Mouse (Mus musculus): ENCODE results near the gene Actrt3. TPM values are rescaled to one million over a fixed set of nuclear protein-coding genes. Genes with fewer than 3 reads are reported as not detected.
A peak's percentile ranks its signal among the peaks of the same experiment; 100 is the strongest.
"Not testable (repeated sequence)": the region's sequence is repeated elsewhere in the genome, so short reads cannot be mapped to it uniquely, and the experiment has no call there.

Gene Actrt3
- polyA plus RNA-seq, 1 experiment from 2014 or later, result 0.46 TPM

DNA sequence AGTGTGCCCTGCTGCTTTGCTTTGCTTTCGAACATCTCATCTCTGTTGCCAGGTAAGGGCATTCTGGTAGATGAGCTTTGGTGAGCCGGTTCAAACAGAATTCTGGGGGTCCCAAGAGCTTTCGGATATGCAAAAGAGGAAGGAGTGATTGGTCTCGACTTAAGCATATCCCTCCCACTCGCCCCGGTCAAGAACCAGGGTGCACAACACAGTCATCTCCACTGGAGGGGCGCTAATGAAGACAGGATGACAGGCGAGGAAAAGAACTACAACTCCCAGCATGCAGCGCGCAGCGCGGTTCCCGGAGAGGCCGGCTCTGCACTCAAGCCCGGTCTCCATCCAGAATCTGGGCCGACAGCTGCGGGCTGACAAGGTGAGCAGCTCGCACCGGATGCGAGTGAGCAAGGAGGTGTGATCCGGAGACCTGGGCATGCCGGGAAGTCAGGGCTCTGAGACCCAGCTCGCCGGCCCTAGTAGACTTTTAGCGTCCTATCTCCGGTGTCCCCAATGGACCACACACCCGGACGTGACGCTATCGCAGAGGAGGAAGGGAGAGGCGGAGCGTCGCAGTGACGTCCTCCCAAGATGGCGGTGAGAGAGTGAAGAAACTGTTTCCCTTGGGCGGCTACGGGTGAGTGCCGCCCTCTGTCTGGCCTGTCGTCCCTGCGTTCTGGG lies 2.5 kb upstream of the Actrt3 start, which contains the start of gene Mynn:
Gene Mynn (plus strand): TSS at position 1 of the 675 bp plus-strand sequence.
- Histone ChIP-seq H3K27me3 (replicated peaks) (peaks cover 7% of the 10 kb centered on the region; the same call in 1 of the 2 replicates), H3K4me2 (peak within 1 kb of the TSS; percentile 91), H3K4me3 (replicated peaks) (peak within 1 kb of the TSS; percentile 66), H3K27ac (peak within 1 kb of the TSS; percentile 94), H3K9ac (peak within 1 kb of the TSS; percentile 56), H3K9me3 (no peaks in the 10 kb centered on the region), H3K36me3 (peaks cover 9% of the 10 kb centered on the region; the same call in 1 of the 2 replicates), H3K4me1 (peaks cover 11% of the 10 kb centered on the region)
- ATAC-seq (ENCODE audit: insufficient read depth, low FRiP score, low read depth), result peak; percentile 95
- WGBS, result under 1% methylated on average over 40 of the region's 40 CpGs

DNA sequence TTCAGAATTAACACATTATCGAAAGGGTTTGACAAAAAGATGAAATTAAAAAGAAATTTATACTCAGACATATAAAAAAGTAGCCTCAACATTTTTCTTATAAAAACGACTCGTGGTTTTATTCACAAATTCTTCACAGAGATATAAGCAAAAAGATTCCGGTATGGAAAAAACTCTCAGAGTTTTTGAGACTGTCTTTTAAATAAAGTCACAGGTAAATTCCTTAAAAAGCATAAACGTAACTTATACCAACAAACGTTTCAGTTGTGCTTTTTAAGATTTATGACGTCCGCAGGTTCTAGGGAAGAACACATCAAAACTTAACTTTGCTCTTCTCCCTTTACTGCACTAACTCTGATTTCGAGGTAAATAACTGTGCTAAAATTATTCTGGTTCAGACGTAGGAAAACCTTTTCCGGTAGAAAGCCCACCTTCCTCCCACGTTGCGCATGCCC lies 1.9 kb upstream of the Actrt3 start:
- no peaks in the 10 kb centered on the region for H3K9me3 ChIP-seq
- H3K36me3 ChIP-seq, result 0 out of 2 replicates have a peak, but pooled peaks cover 8% of the 10 kb centered on the region
- H3K27ac ChIP-seq, result peak overlapping the region; percentile 94
- peaks cover 7% of the 10 kb centered on the region; the same call in 1 of the 2 replicates for H3K27me3 ChIP-seq (replicated peaks)
- peaks cover 11% of the 10 kb centered on the region for H3K4me1 ChIP-seq
- ATAC-seq (ENCODE audit: insufficient read depth, low FRiP score, low read depth), result no peak
- peak overlapping the region; percentile 66 for H3K4me3 ChIP-seq (replicated peaks)
- H3K9ac ChIP-seq, result no peak overlapping the region
- H3K4me2 ChIP-seq, result peak overlapping the region; percentile 91
- WGBS, result under 1% methylated on average over 13 of the region's 13 CpGs

GRCm38 (mm10) chr3:30601175-30601574 lies 1.4 kb upstream of the Actrt3 start:
- H3K9me3 ChIP-seq, result no peaks in the 10 kb centered on the region
- 0 out of 2 replicates have a peak, but pooled peaks cover 6% of the 10 kb centered on the region for H3K36me3 ChIP-seq
- WGBS, result under 1% methylated on average over 17 of the region's 17 CpGs
- peaks cover 11% of the 10 kb centered on the region for H3K4me1 ChIP-seq
- peak overlapping the region; percentile 76 for H3K27ac ChIP-seq
- no peak overlapping the region for H3K9ac ChIP-seq
- peak overlapping the region; percentile 53 for H3K4me3 ChIP-seq (replicated peaks)
- H3K27me3 ChIP-seq (replicated peaks), result peaks cover 7% of the 10 kb centered on the region; the same call in 1 of the 2 replicates
- peak overlapping the region; percentile 91 for H3K4me2 ChIP-seq
- ATAC-seq (ENCODE audit: insufficient read depth, low FRiP score, low read depth), result peak; percentile 32; the same call in 1 of the 2 replicates

- Histone ChIP-seq H3K27ac (peak overlapping the region; percentile 72), H3K4me2 (peak overlapping the region; percentile 91), H3K27me3 (replicated peaks) (peaks cover 7% of the 10 kb centered on the region; the same call in 1 of the 2 replicates), H3K4me1 (peaks cover 14% of the 10 kb centered on the region), H3K9me3 (no peaks in the 10 kb centered on the region), H3K36me3 (0 out of 2 replicates have a peak, but pooled peaks cover 4% of the 10 kb centered on the region), H3K9ac (peak overlapping the region; percentile 26; the same call in 1 of the 2 replicates), H3K4me3 (replicated peaks) (peak overlapping the region; percentile 53)
- no peak for ATAC-seq (ENCODE audit: insufficient read depth, low FRiP score, low read depth)
- WGBS, result under 1% methylated on average over 14 of the region's 14 CpGs
These were observed 978 bp upstream of the Actrt3 start for GRCm38 (mm10) chr3:30600717-30601116.

GRCm38 (mm10) chr3:30597271-30597670 lies 2.5 kb downstream of the Actrt3 start:
- Histone ChIP-seq H3K4me2 (no peak overlapping the region), H3K9me3 (no peaks in the 10 kb centered on the region), H3K9ac (no peak overlapping the region), H3K27me3 (replicated peaks) (peaks cover 7% of the 10 kb centered on the region; the same call in 1 of the 2 replicates), H3K4me1 (peaks cover 14% of the 10 kb centered on the region), H3K27ac (no peak overlapping the region), H3K36me3 (no peaks in the 10 kb centered on the region), H3K4me3 (replicated peaks) (no peak overlapping the region)
- ATAC-seq (ENCODE audit: insufficient read depth, low FRiP score, low read depth), result no peak
- WGBS, result 76% methylated on average over 7 of the region's 7 CpGs

GRCm38 (mm10) chr3:30595111-30595832 lies 4.5 kb downstream of the Actrt3 start:
- Histone ChIP-seq H3K36me3 (no peaks in the 10 kb centered on the region), H3K9me3 (no peaks in the 10 kb centered on the region), H3K4me2 (peak overlapping the region; percentile 79), H3K27me3 (replicated peaks) (peaks cover 7% of the 10 kb centered on the region; the same call in 1 of the 2 replicates), H3K9ac (peak overlapping the region; percentile 69), H3K4me1 (peaks cover 14% of the 10 kb centered on the region), H3K27ac (no peak overlapping the region), H3K4me3 (replicated peaks) (peak overlapping the region; percentile 78)
- under 1% methylated on average over 60 of the region's 62 CpGs for WGBS
- ATAC-seq (ENCODE audit: insufficient read depth, low FRiP score, low read depth), result peak; percentile 40; the same call in 1 of the 2 replicates

GRCm38 (mm10) chr3:30593719-30594485 lies 5.8 kb downstream of the Actrt3 start:
- H3K27ac ChIP-seq, result no peak overlapping the region
- H3K36me3 ChIP-seq, result no peaks in the 10 kb centered on the region
- H3K4me1 ChIP-seq, result peaks cover 7% of the 10 kb centered on the region; the same call in 1 of the 2 replicates
- H3K4me2 ChIP-seq, result no peak overlapping the region
- WGBS, result 75% methylated on average over 4 of the region's 4 CpGs
- no peak for ATAC-seq (ENCODE audit: insufficient read depth, low FRiP score, low read depth)
- peaks cover 7% of the 10 kb centered on the region; the same call in 1 of the 2 replicates for H3K27me3 ChIP-seq (replicated peaks)
- H3K9ac ChIP-seq, result no peak overlapping the region
- no peaks in the 10 kb centered on the region for H3K9me3 ChIP-seq
- no peak overlapping the region for H3K4me3 ChIP-seq (replicated peaks)

DNA sequence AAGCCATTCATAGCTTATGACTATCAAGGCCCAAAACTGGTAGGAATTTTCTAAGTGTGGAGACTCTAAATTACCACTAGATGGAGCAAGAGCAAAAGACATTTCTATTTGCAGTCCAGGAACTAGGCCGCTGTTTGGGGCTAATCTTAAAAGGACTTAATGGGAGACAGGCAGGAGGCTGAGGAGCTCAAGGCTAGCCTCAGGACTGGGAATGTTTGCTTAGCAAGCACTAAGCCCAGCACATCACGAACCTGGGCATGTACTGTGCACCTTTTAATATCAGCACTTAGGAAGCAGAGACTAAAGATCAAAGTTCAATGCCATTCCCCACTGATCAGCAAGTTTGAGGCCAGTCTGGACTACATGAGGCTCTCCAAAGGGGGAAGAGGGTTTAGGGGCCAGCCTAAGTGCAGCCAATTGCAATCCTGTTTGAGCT lies 7.3 kb downstream of the Actrt3 start:
- no peaks in the 10 kb centered on the region for H3K36me3 ChIP-seq
- H3K9ac ChIP-seq, result no peak overlapping the region
- H3K4me2 ChIP-seq, result no peak overlapping the region
- H3K9me3 ChIP-seq, result no peaks in the 10 kb centered on the region
- WGBS, result 0% methylated on average over 2 of the region's 2 CpGs
- H3K27me3 ChIP-seq (replicated peaks), result no peaks in the 10 kb centered on the region
- no peak overlapping the region; the same call in 1 of the 2 replicates for H3K27ac ChIP-seq
- peak; percentile 82 for ATAC-seq (ENCODE audit: insufficient read depth, low FRiP score, low read depth)
- peaks cover 7% of the 10 kb centered on the region; the same call in 1 of the 2 replicates for H3K4me1 ChIP-seq
- no peak overlapping the region for H3K4me3 ChIP-seq (replicated peaks)

- no peak overlapping the region for H3K4me3 ChIP-seq (replicated peaks)
- no peak for ATAC-seq (ENCODE audit: insufficient read depth, low FRiP score, low read depth)
- 79% methylated on average over 6 of the region's 6 CpGs for WGBS
- H3K27ac ChIP-seq, result no peak overlapping the region
- H3K4me1 ChIP-seq, result peaks cover 4% of the 10 kb centered on the region; the same call in 1 of the 2 replicates
- H3K27me3 ChIP-seq (replicated peaks), result no peaks in the 10 kb centered on the region
- H3K4me2 ChIP-seq, result no peak overlapping the region
- no peak overlapping the region for H3K9ac ChIP-seq
- no peaks in the 10 kb centered on the region for H3K36me3 ChIP-seq
- no peaks in the 10 kb centered on the region for H3K9me3 ChIP-seq
These were observed 10.9 kb downstream of the Actrt3 start for GRCm38 (mm10) chr3:30588865-30589264.

GRCm38 (mm10) chr3:30573549-30573948 lies 26.2 kb downstream of the Actrt3 start:
- no peak overlapping the region for H3K27ac ChIP-seq
- no peaks in the 10 kb centered on the region for H3K4me1 ChIP-seq
- no peaks in the 10 kb centered on the region for H3K27me3 ChIP-seq (replicated peaks)
- no peaks in the 10 kb centered on the region for H3K9me3 ChIP-seq
- no peak for ATAC-seq (ENCODE audit: insufficient read depth, low FRiP score, low read depth)
- no peak overlapping the region for H3K4me2 ChIP-seq
- H3K36me3 ChIP-seq, result no peaks in the 10 kb centered on the region
- no peak overlapping the region for H3K4me3 ChIP-seq (replicated peaks)
- H3K9ac ChIP-seq, result no peak overlapping the region
- 28% methylated on average over 2 of the region's 2 CpGs for WGBS

DNA sequence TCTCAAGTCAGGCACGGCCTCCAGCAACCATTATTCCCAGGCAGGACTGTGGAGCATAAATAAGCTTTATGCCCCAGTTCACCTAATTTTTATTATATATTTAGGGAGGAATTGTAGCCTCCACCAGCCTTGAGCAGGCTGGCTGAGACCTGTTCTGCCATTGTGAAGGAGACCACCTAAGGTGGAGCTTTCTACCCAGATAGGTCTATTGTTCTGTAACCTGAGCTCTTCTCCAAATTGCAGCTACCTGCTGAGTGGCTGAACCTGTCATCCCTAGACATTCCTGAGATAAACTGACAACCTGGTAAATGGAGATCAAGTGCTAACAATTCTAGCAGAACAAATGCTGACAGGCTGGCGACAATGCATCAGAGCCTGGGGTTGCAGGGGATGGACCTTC lies 33.4 kb downstream of the Actrt3 start:
- H3K9ac ChIP-seq; H3K27ac ChIP-seq; H3K4me2 ChIP-seq; H3K27me3 ChIP-seq (replicated peaks); ATAC-seq (ENCODE audit: insufficient read depth, low FRiP score, low read depth); H3K9me3 ChIP-seq; H3K4me3 ChIP-seq (replicated peaks); H3K36me3 ChIP-seq; H3K4me1 ChIP-seq: not testable (repeated sequence)
- WGBS, result 69% methylated on average over 1 of the region's 2 CpGs

Data from stomach, embryonic 15.5 days (tissue).